Mouse (Mus musculus): Measurements from ENCODE around the gene Cox10. TPM values are rescaled to one million over a fixed set of nuclear protein-coding genes. Genes with fewer than 3 reads are reported as not detected.

Gene Cox10
- polyA plus RNA-seq, 1 experiment from 2014 or later = 25.2 TPM

- DNase-seq (ENCODE audit: low spot score) = no peak
- no peak overlapping the region for H3K4me3 ChIP-seq (ENCODE audit: low read depth, low read length)
Measured at GRCm38 (mm10) chr11:63968388-63969035, 110.8 kb downstream of the Cox10 start.

DNA sequence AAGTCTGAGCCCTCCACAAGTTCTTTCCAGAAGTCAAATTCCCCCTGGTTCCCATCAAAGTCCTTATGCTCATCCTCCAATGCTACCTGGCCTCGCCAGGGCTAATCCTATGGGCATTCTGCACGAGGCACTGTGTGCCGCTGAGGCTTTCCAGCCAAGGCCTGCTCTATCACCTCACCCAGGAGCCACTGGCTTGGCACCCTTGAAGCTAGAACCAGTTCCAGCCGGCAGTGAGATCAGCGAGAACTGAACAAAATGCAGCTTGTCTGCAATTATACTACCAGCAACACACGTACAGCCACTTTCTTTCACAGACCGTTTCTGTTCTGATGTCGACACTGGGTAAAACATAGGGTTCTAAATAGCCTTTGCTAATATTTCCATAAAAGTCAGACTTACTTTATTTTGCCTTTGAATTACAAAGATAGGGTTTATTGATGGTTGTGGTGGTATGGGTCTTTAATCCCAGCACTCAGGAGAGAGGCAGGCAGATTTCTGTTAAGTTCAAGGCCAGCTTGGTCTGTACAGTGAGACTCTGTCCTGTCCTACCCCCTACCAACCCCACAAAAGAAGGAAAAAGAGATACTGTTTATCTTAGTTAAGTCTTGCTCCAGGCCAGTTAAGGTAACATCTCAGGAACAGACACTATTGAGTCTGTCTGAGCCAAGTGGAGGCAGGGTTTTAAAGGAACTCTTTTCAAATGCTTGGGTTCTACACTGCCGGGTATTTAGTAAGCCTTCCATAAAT is 111.5 kb downstream of the Cox10 start:
- Histone ChIP-seq H3K4me2 (replicated peaks; ENCODE audit: low read depth, low read length) (no peak overlapping the region), H3K36me3 (ENCODE audit: control insufficient read depth, insufficient read depth, low read length) (no peaks in the 10 kb centered on the region), H3K4me3 (ENCODE audit: low read depth, low read length) (no peak overlapping the region), H3K27ac (ENCODE audit: low read depth, low read length) (no peak overlapping the region), H3K9ac (ENCODE audit: low read depth, low read length) (no peak overlapping the region), H3K27me3 (ENCODE audit: control insufficient read depth, insufficient read depth, low read length) (no peaks in the 10 kb centered on the region), H3K9me3 (ENCODE audit: control insufficient read depth, low read length) (no peaks in the 10 kb centered on the region), H3K4me1 (replicated peaks; ENCODE audit: control insufficient read depth, insufficient read depth, low read length) (0 out of 2 replicates have a peak, but pooled peaks cover 4% of the 10 kb centered on the region)
- DNase-seq (ENCODE audit: low spot score) (no peak), ATAC-seq (ENCODE audit: low FRiP score) (no peak)
- 80% methylated on average over 9 of the region's 9 CpGs for WGBS

More at GRCm38 (mm10) chr11:63968388-63969035, 110.8 kb downstream of the Cox10 start:
- Histone ChIP-seq H3K27me3 (ENCODE audit: control insufficient read depth, insufficient read depth, low read length) (no peaks in the 10 kb centered on the region), H3K9me3 (ENCODE audit: control insufficient read depth, low read length) (no peaks in the 10 kb centered on the region), H3K36me3 (ENCODE audit: control insufficient read depth, insufficient read depth, low read length) (no peaks in the 10 kb centered on the region), H3K27ac (ENCODE audit: low read depth, low read length) (no peak overlapping the region), H3K9ac (ENCODE audit: low read depth, low read length) (no peak overlapping the region; the same call in 1 of the 2 replicates), H3K4me1 (replicated peaks; ENCODE audit: control insufficient read depth, insufficient read depth, low read length) (0 out of 2 replicates have a peak, but pooled peaks cover 4% of the 10 kb centered on the region), H3K4me2 (replicated peaks; ENCODE audit: low read depth, low read length) (no peak overlapping the region)
- ATAC-seq (ENCODE audit: low FRiP score) = no peak
- WGBS = 35% methylated on average over 3 of the region's 3 CpGs

DNA sequence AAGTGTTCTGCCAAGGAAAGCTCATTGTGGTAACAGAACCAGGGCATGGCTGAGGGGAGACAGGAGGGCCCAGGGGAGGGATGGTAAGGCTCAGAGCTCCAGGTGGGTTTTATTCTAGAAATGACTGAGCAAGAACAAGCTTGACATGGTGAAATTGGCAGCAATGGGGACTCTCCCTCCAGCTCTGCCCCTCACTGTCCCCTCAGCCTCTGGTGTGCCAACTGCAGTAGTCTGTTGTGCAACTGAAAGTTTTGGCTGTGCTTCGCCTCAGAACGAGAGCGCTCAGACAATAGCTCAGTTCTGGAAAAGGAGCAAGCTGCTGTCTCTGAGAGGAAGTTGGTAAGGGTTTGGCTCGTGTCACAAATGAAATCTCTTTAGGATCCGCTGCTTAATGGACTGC is 113.8 kb downstream of the Cox10 start:
- Histone ChIP-seq H3K4me3 (ENCODE audit: low read depth, low read length) (no peak overlapping the region), H3K27ac (ENCODE audit: low read depth, low read length) (no peak overlapping the region), H3K9ac (ENCODE audit: low read depth, low read length) (no peak overlapping the region), H3K9me3 (ENCODE audit: control insufficient read depth, low read length) (no peaks in the 10 kb centered on the region), H3K36me3 (ENCODE audit: control insufficient read depth, insufficient read depth, low read length) (no peaks in the 10 kb centered on the region), H3K4me2 (replicated peaks; ENCODE audit: low read depth, low read length) (no peak overlapping the region), H3K4me1 (replicated peaks; ENCODE audit: control insufficient read depth, insufficient read depth, low read length) (0 out of 2 replicates have a peak, but pooled peaks cover 4% of the 10 kb centered on the region), H3K27me3 (ENCODE audit: control insufficient read depth, insufficient read depth, low read length) (no peaks in the 10 kb centered on the region)
- 76% methylated on average over 5 of the region's 5 CpGs for WGBS
- no peak for ATAC-seq (ENCODE audit: low FRiP score)
- no peak for DNase-seq (ENCODE audit: low spot score)

GRCm38 (mm10) chr11:63957207-63957606 is 122.1 kb downstream of the Cox10 start:
- Histone ChIP-seq H3K4me3 (ENCODE audit: low read depth, low read length) (no peak overlapping the region), H3K4me2 (replicated peaks; ENCODE audit: low read depth, low read length) (no peak overlapping the region), H3K9ac (ENCODE audit: low read depth, low read length) (no peak overlapping the region), H3K27ac (ENCODE audit: low read depth, low read length) (no peak overlapping the region), H3K27me3 (ENCODE audit: control insufficient read depth, insufficient read depth, low read length) (no peaks in the 10 kb centered on the region), H3K4me1 (replicated peaks; ENCODE audit: control insufficient read depth, insufficient read depth, low read length) (0 out of 2 replicates have a peak, but pooled peaks cover 8% of the 10 kb centered on the region), H3K9me3 (ENCODE audit: control insufficient read depth, low read length) (no peaks in the 10 kb centered on the region), H3K36me3 (ENCODE audit: control insufficient read depth, insufficient read depth, low read length) (no peaks in the 10 kb centered on the region)
- ATAC-seq (ENCODE audit: low FRiP score) (no peak), DNase-seq (ENCODE audit: low spot score) (peak; percentile 26)
- WGBS = 29% methylated on average over 4 of the region's 4 CpGs

GRCm38 (mm10) chr11:63956748-63957147 is 122.5 kb downstream of the Cox10 start:
- no peaks in the 10 kb centered on the region for H3K27me3 ChIP-seq (ENCODE audit: control insufficient read depth, insufficient read depth, low read length)
- WGBS = 20% methylated on average over 7 of the region's 7 CpGs
- ATAC-seq (ENCODE audit: low FRiP score) (no peak), DNase-seq (ENCODE audit: low spot score) (peak; percentile 13)
- H3K9me3 ChIP-seq (ENCODE audit: control insufficient read depth, low read length) = no peaks in the 10 kb centered on the region
- no peaks in the 10 kb centered on the region for H3K36me3 ChIP-seq (ENCODE audit: control insufficient read depth, insufficient read depth, low read length)
- H3K9ac ChIP-seq (ENCODE audit: low read depth, low read length) = no peak overlapping the region
- 0 out of 2 replicates have a peak, but pooled peaks cover 8% of the 10 kb centered on the region for H3K4me1 ChIP-seq (replicated peaks; ENCODE audit: control insufficient read depth, insufficient read depth, low read length)
- no peak overlapping the region for H3K4me3 ChIP-seq (ENCODE audit: low read depth, low read length)
- no peak overlapping the region for H3K27ac ChIP-seq (ENCODE audit: low read depth, low read length)
- no peak overlapping the region for H3K4me2 ChIP-seq (replicated peaks; ENCODE audit: low read depth, low read length)

- no peak for DNase-seq (ENCODE audit: low spot score)
- H3K4me1 ChIP-seq (replicated peaks; ENCODE audit: control insufficient read depth, insufficient read depth, low read length) = 0 out of 2 replicates have a peak, but pooled peaks cover 8% of the 10 kb centered on the region
- H3K27me3 ChIP-seq (ENCODE audit: control insufficient read depth, insufficient read depth, low read length) = no peaks in the 10 kb centered on the region
- no peaks in the 10 kb centered on the region for H3K9me3 ChIP-seq (ENCODE audit: control insufficient read depth, low read length)
- H3K36me3 ChIP-seq (ENCODE audit: control insufficient read depth, insufficient read depth, low read length) = no peaks in the 10 kb centered on the region
- H3K9ac ChIP-seq (ENCODE audit: low read depth, low read length) = no peak overlapping the region
- ATAC-seq (ENCODE audit: low FRiP score) = no peak
- no peak overlapping the region for H3K27ac ChIP-seq (ENCODE audit: low read depth, low read length)
- H3K4me3 ChIP-seq (ENCODE audit: low read depth, low read length) = no peak overlapping the region
- 93% methylated on average over 2 of the region's 2 CpGs for WGBS
- H3K4me2 ChIP-seq (replicated peaks; ENCODE audit: low read depth, low read length) = no peak overlapping the region
Measured at GRCm38 (mm10) chr11:63953887-63954286, 125.4 kb downstream of the Cox10 start.

DNA sequence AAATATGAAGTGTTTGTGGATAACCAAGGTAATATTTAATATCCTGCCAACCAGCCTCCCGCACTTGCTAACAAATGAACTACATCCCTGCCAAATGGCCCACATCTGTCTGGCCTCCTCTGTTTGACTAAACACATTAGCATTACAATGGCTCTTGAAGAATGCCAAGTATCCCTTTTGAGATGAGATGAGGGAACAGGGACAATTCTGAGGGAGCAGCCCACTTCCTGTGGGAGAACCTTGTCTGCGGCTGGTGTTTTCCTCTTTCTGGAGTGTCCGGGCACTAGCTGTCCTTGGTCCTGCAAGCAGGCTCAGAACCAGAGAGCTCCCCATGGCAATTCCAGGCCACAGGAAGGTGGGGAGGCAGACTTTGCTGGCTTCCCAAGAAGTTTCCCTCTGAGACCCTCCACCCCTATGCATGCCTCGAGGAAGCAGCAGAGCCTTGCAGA is 126.5 kb downstream of the Cox10 start:
- H3K27me3 ChIP-seq (ENCODE audit: control insufficient read depth, insufficient read depth, low read length) = no peaks in the 10 kb centered on the region
- DNase-seq (ENCODE audit: low spot score) = peak; percentile 51
- ATAC-seq (ENCODE audit: low FRiP score) = peak; percentile 12
- H3K4me3 ChIP-seq (ENCODE audit: low read depth, low read length) = no peak overlapping the region
- 16% methylated on average over 4 of the region's 4 CpGs for WGBS
- H3K9ac ChIP-seq (ENCODE audit: low read depth, low read length) = no peak overlapping the region
- H3K4me1 ChIP-seq (replicated peaks; ENCODE audit: control insufficient read depth, insufficient read depth, low read length) = 0 out of 2 replicates have a peak, but pooled peaks cover 8% of the 10 kb centered on the region
- no peaks in the 10 kb centered on the region for H3K9me3 ChIP-seq (ENCODE audit: control insufficient read depth, low read length)
- H3K36me3 ChIP-seq (ENCODE audit: control insufficient read depth, insufficient read depth, low read length) = no peaks in the 10 kb centered on the region
- H3K27ac ChIP-seq (ENCODE audit: low read depth, low read length) = no peak overlapping the region
- H3K4me2 ChIP-seq (replicated peaks; ENCODE audit: low read depth, low read length) = no peak overlapping the region

- Histone ChIP-seq H3K36me3 (ENCODE audit: control insufficient read depth, insufficient read depth, low read length) (no peaks in the 10 kb centered on the region), H3K9me3 (ENCODE audit: control insufficient read depth, low read length) (no peaks in the 10 kb centered on the region), H3K4me1 (replicated peaks; ENCODE audit: control insufficient read depth, insufficient read depth, low read length) (0 out of 2 replicates have a peak, but pooled peaks cover 8% of the 10 kb centered on the region), H3K4me2 (replicated peaks; ENCODE audit: low read depth, low read length) (peak overlapping the region; percentile 45), H3K27me3 (ENCODE audit: control insufficient read depth, insufficient read depth, low read length) (no peaks in the 10 kb centered on the region), H3K9ac (ENCODE audit: low read depth, low read length) (no peak overlapping the region), H3K4me3 (ENCODE audit: low read depth, low read length) (peak overlapping the region; percentile 19), H3K27ac (ENCODE audit: low read depth, low read length) (no peak overlapping the region)
- peak; percentile 77 for DNase-seq (ENCODE audit: low spot score)
- 5% methylated on average over 18 of the region's 19 CpGs for WGBS
- ATAC-seq (ENCODE audit: low FRiP score) = peak; percentile 87
Measured at GRCm38 (mm10) chr11:63951831-63952631, 127.2 kb downstream of the Cox10 start.
